Mouse (Mus musculus) left cerebral cortex, adult 2 months (tissue): ENCODE data around the gene Med9. TPM values are rescaled to one million over a fixed set of nuclear protein-coding genes. Genes with fewer than 3 reads are reported as not detected.

Experiments used
- DNase-seq, 2 experiments: peaks; one replicate each; pipeline ENCODE4 v3.0.0; 2021 to 2022; ENCODE audit warnings: low spot score in 2 of 2, mixed read lengths in 1 of 2; ENCODE audit errors: extremely low spot score in 1 of 2
- H3K27ac ChIP-seq: fragments of 200-600 bp; 2 replicates; pipeline ENCODE4 v1.8.1; 2022
- H3K4me3 ChIP-seq: fragments of 200-600 bp; 2 replicates; pipeline ENCODE4 v1.8.1; 2022
- CTCF ChIP-seq: fragments of 200-600 bp; IDR thresholded peaks from 2 replicates; pipeline ENCODE4 v1.8.1; 2022; ENCODE audit warnings: antibody characterized with exemption, mild to moderate bottlenecking, moderate library complexity
- intact Hi-C: fragments of 180-260 bp; cut with DNase I; formaldehyde crosslinking; loops from one replicate; pipeline ENCODE4 v1.15.1; 2025
- total RNA-seq, 2 experiments: library from RNA; stranded (reverse); gene quantifications; 2 replicates each; pipeline ENCODE4 v1.2.3; 2021

The Med9 gene
- total RNA-seq, 2 experiments from 2014 or later, result 40.6 to 40.9 TPM

GRCm38 (mm10) chr11:59956749-59957148, 8.7 kb downstream of the Med9 start:
- DNase-seq, result no peak
- no peak overlapping the region for H3K4me3 ChIP-seq
- TF ChIP-seq CTCF, result no peak
- no peak overlapping the region for H3K27ac ChIP-seq
- intact Hi-C loops, result no loop called here

- H3K4me3 ChIP-seq, result no peak overlapping the region
- intact Hi-C loops, result no loop called here
- no peak for TF ChIP-seq CTCF
- no peak for DNase-seq
- no peak overlapping the region for H3K27ac ChIP-seq
Observed at GRCm38 (mm10) chr11:59959453-59959852, 11.4 kb downstream of the Med9 start.

- no peak overlapping the region for H3K4me3 ChIP-seq
- no peak for TF ChIP-seq CTCF
- DNase-seq, result no peak
- peak overlapping the region; percentile 26; the same call in 1 of the 2 replicates for H3K27ac ChIP-seq
- intact Hi-C loops, result no loop called here
Observed at GRCm38 (mm10) chr11:59960476-59961337, 12.7 kb downstream of the Med9 start.

- no peak for DNase-seq
- Histone ChIP-seq H3K4me3 (no peak overlapping the region), H3K27ac (peak overlapping the region; percentile 30; the same call in 1 of the 2 replicates)
- intact Hi-C loops, result no loop called here
- no peak for TF ChIP-seq CTCF
Observed at GRCm38 (mm10) chr11:59961338-59961875, 13.4 kb downstream of the Med9 start.

- intact Hi-C loops, result loop anchor here (2.0 kb wide), 1 partner anchor 42 kb away; no protein-coding TSS in a partner anchor
- no peak for TF ChIP-seq CTCF
- Histone ChIP-seq H3K27ac (no peak overlapping the region), H3K4me3 (no peak overlapping the region)
- no peak for DNase-seq
Observed at GRCm38 (mm10) chr11:59962590-59962989, 14.6 kb downstream of the Med9 start.

- intact Hi-C loops, result loop anchor here (2.0 kb wide), 3 partner anchors 41 to 113 kb away; no protein-coding TSS in a partner anchor
- peak overlapping the region; percentile 51 for H3K4me3 ChIP-seq
- TF ChIP-seq CTCF, result no peak
- peak overlapping the region; percentile 90 for H3K27ac ChIP-seq
- no peak for DNase-seq
Observed at GRCm38 (mm10) chr11:59963364-59964162, 15.6 kb downstream of the Med9 start.

GRCm38 (mm10) chr11:59964163-59964758, 16.3 kb downstream of the Med9 start:
- TF ChIP-seq CTCF, result no peak
- peak overlapping the region; percentile 51 for H3K4me3 ChIP-seq
- peak overlapping the region; percentile 90 for H3K27ac ChIP-seq
- DNase-seq, result no peak
- intact Hi-C loops, result loop anchor here (2.0 kb wide), 2 partner anchors 79 to 113 kb away; no protein-coding TSS in a partner anchor

- H3K4me3 ChIP-seq, result peak within 1 kb of the TSS; percentile 51
- H3K27ac ChIP-seq, result peak within 1 kb of the TSS; percentile 90
- no peak for TF ChIP-seq CTCF
- DNase-seq, result peak; percentile 64 to 78
- intact Hi-C loops, result loop anchor here (1.0 to 2.0 kb wide), 3 partner anchors 62 to 112 kb away; no protein-coding TSS in a partner anchor
Observed at GRCm38 (mm10) chr11:59964818-59965217, 16.8 kb downstream of the Med9 start, which contains the start of gene Rasd1. Rasd1 (minus strand) TSS chr11:59964944.

- peak overlapping the region; percentile 90 for H3K27ac ChIP-seq
- peak; percentile 92 for TF ChIP-seq CTCF
- DNase-seq, result peak; percentile 74 to 81
- intact Hi-C loops, result loop anchor here (1.0 to 2.0 kb wide), 3 partner anchors 62 to 111 kb away; no protein-coding TSS in a partner anchor
- peak overlapping the region; percentile 51 for H3K4me3 ChIP-seq
Observed at GRCm38 (mm10) chr11:59965227-59966101, 17.5 kb downstream of the Med9 start.

GRCm38 (mm10) chr11:59966102-59966483, 18.1 kb downstream of the Med9 start:
- intact Hi-C loops, result no loop called here
- DNase-seq, result no peak
- no peak for TF ChIP-seq CTCF
- Histone ChIP-seq H3K27ac (no peak overlapping the region), H3K4me3 (no peak overlapping the region)

- DNase-seq, result no peak
- intact Hi-C loops, result no loop called here
- TF ChIP-seq CTCF, result no peak
- Histone ChIP-seq H3K4me3 (no peak overlapping the region), H3K27ac (no peak overlapping the region)
Observed at GRCm38 (mm10) chr11:59967765-59968164, 19.8 kb downstream of the Med9 start.
